Mouse (Mus musculus) embryonic facial prominence, embryonic 13.5 days (tissue): Measurements from ENCODE around the gene Tob2. TPM values are rescaled to one million over a fixed set of nuclear protein-coding genes. Genes with fewer than 3 reads are reported as not detected.

ENCODE experiments used
- ATAC-seq: fragments of 200-750 bp; cut with Nextera tagmentation; 2 replicates; pipeline ENCODE4 v1.8.0; 2017; ENCODE audit warnings: low read depth; ENCODE audit not compliant: insufficient number of reproducible peaks, insufficient read depth, low FRiP score, low TSS enrichment
- H3K27ac ChIP-seq: fragments of 300-500 bp; sonication (generic); 2 replicates; pipeline ENCODE4 v1.5.1; 2015; ENCODE audit warnings: moderate library complexity, mild to moderate bottlenecking, inconsistent platforms
- H3K27me3 ChIP-seq: fragments of 300-500 bp; sonication (generic); 2 replicates; pipeline ENCODE4 v1.6.1; 2015; ENCODE audit warnings: mild to moderate bottlenecking, inconsistent platforms
- H3K36me3 ChIP-seq: fragments of 300-500 bp; sonication (generic); 2 replicates; pipeline ENCODE4 v1.6.1; 2015; ENCODE audit warnings: mild to moderate bottlenecking, inconsistent platforms
- H3K4me1 ChIP-seq: fragments of 300-500 bp; sonication (generic); 2 replicates; pipeline ENCODE4 v1.6.1; 2015; ENCODE audit warnings: inconsistent platforms
- H3K4me2 ChIP-seq: fragments of 300-500 bp; sonication (generic); 2 replicates; pipeline ENCODE4 v1.6.1; 2015; ENCODE audit warnings: moderate library complexity, mild to moderate bottlenecking, inconsistent platforms
- H3K4me3 ChIP-seq: fragments of 300-500 bp; sonication (generic); 2 replicates; pipeline ENCODE4 v1.5.1; 2015; ENCODE audit warnings: mild to moderate bottlenecking, inconsistent platforms
- H3K9ac ChIP-seq: fragments of 300-500 bp; sonication (generic); 2 replicates; pipeline ENCODE4 v1.6.1; 2015; ENCODE audit warnings: mild to moderate bottlenecking, inconsistent platforms
- H3K9me3 ChIP-seq: fragments of 300-500 bp; sonication (generic); 2 replicates; pipeline ENCODE4 v1.6.1; 2016; ENCODE audit warnings: inconsistent platforms
- WGBS: fragments of 180-500 bp; shearing (Covaris S2); methylation state at CpG from one replicate; pipeline ENCODE4 v1.1.7; 2015; ENCODE audit warnings: mixed read lengths; 5-methylcytosine and 5-hydroxymethylcytosine counted together
- polyA plus RNA-seq: library from polyadenylated mRNA; unstranded; fragments of >200 nt; fragmentation: Nextera tagmentation; extraction: Ambion mirVana; gene quantifications from 2 replicates; pipeline ENCODE4 v1.2.1, GENCODE M21; 2015

Gene Tob2
- polyA plus RNA-seq, 1 experiment from 2014 or later, result 25.6 TPM

- Histone ChIP-seq H3K4me1 (no peaks in the 10 kb centered on the region), H3K9ac (no peak overlapping the region), H3K4me3 (no peak overlapping the region), H3K27me3 (no peaks in the 10 kb centered on the region), H3K36me3 (peaks cover 45% of the 10 kb centered on the region), H3K9me3 (no peaks in the 10 kb centered on the region), H3K27ac (no peak overlapping the region), H3K4me2 (no peak overlapping the region)
- ATAC-seq, result no peak
- WGBS, result 89% methylated on average over 6 of the region's 6 CpGs
These were observed 28.4 kb upstream of the Tob2 start for GRCm38 (mm10) chr15:81886795-81887550.

GRCm38 (mm10) chr15:81885418-81885934 is 26.9 kb upstream of the Tob2 start:
- H3K9ac ChIP-seq, result no peak overlapping the region
- no peak for ATAC-seq
- no peak overlapping the region for H3K4me2 ChIP-seq
- no peak overlapping the region for H3K4me3 ChIP-seq
- H3K9me3 ChIP-seq, result no peaks in the 10 kb centered on the region
- WGBS, result 82% methylated on average over 3 of the region's 3 CpGs
- H3K27ac ChIP-seq, result no peak overlapping the region
- H3K36me3 ChIP-seq, result peaks cover 32% of the 10 kb centered on the region
- no peaks in the 10 kb centered on the region for H3K4me1 ChIP-seq
- no peaks in the 10 kb centered on the region for H3K27me3 ChIP-seq

DNA sequence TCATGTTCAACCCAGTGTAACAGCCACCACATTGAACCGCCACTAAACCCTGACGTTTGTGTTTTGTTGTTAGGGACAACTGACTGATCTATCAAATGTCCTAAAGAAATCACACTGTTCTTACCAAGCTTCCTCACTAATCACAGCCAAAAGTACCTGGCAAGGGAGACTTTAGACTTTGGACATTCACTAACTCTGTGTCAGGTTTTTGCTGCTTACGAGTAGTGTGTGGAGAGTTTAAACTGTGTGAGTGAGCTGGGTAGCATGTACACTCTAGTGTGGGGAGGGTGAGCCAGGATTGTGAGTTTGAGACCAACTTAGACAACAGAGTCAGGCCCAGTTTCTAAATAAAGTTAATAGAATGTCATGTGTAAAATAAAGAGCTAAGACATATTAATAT is 23.8 kb upstream of the Tob2 start:
- Histone ChIP-seq H3K4me1 (peaks cover 6% of the 10 kb centered on the region; the same call in 1 of the 2 replicates), H3K27me3 (no peaks in the 10 kb centered on the region), H3K9ac (no peak overlapping the region), H3K4me2 (no peak overlapping the region), H3K36me3 (0 out of 2 replicates have a peak, but pooled peaks cover 2% of the 10 kb centered on the region), H3K4me3 (no peak overlapping the region), H3K27ac (no peak overlapping the region), H3K9me3 (no peaks in the 10 kb centered on the region)
- WGBS, result 95% methylated on average over 3 of the region's 3 CpGs
- ATAC-seq, result no peak

DNA sequence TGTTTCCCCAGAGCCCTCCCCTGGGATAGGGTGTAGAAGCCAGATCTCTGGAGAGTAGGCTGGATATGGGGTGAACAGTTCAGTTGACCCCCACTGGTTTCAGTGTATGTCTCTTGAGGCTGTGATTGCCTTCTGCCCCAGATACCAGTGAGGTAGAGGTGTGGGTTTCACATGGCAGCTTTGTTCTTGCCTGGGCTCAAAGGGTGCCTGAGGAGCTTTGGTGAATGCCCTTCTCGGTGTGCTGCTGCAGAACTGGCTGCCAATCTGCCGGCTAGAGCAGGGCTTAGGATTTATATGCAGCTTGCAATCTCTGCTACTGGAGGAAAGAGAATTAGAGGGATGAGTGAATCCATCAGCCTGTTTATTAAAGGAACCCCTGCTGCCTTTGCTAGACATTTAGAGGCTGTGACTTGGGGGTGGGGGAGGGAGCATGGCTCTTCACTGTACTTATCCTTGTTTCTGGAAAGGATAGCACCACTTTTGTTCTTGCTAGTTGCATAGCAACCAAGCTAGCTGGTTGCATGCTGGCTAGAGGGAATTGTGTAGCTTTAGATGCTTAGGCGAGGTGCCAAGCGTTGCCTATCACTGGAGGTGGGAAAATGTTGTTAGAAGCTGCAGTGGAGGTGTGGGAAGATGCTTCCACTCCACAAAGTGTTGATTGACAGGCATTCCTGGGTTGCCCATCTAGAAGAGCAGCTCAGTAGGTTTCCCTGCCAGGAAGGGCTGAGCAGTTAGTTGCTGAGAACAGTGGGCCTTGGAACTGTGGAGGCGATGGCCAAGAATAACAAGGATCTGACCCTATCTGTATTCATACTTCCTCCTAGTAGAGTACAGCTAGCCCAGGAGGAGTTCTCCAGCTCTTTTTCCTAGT is 21.2 kb upstream of the Tob2 start:
- H3K27me3 ChIP-seq, result no peaks in the 10 kb centered on the region
- H3K27ac ChIP-seq, result no peak overlapping the region
- no peak overlapping the region for H3K4me3 ChIP-seq
- H3K4me2 ChIP-seq, result no peak overlapping the region
- no peak for ATAC-seq
- no peaks in the 10 kb centered on the region for H3K9me3 ChIP-seq
- no peak overlapping the region for H3K9ac ChIP-seq
- WGBS, result 75% methylated on average over 5 of the region's 5 CpGs
- H3K4me1 ChIP-seq, result peaks cover 8% of the 10 kb centered on the region; the same call in 1 of the 2 replicates
- no peaks in the 10 kb centered on the region for H3K36me3 ChIP-seq

- peak within 1 kb of the TSS; percentile 98 for H3K27ac ChIP-seq
- ATAC-seq, result peak; percentile 80
- H3K36me3 ChIP-seq, result peaks cover 32% of the 10 kb centered on the region
- no peaks in the 10 kb centered on the region for H3K27me3 ChIP-seq
- H3K4me2 ChIP-seq, result peak within 1 kb of the TSS; percentile 83
- WGBS, result under 1% methylated on average over 53 of the region's 53 CpGs
- peak within 1 kb of the TSS; percentile 86 for H3K9ac ChIP-seq
- H3K4me3 ChIP-seq, result peak within 1 kb of the TSS; percentile 95
- H3K9me3 ChIP-seq, result no peaks in the 10 kb centered on the region
- H3K4me1 ChIP-seq, result peaks cover 25% of the 10 kb centered on the region
These were observed 13.9 kb upstream of the Tob2 start, which contains the start of gene Aco2 for GRCm38 (mm10) chr15:81872262-81873136. Gene Aco2 (plus strand): TSS chr15:81872309.

DNA sequence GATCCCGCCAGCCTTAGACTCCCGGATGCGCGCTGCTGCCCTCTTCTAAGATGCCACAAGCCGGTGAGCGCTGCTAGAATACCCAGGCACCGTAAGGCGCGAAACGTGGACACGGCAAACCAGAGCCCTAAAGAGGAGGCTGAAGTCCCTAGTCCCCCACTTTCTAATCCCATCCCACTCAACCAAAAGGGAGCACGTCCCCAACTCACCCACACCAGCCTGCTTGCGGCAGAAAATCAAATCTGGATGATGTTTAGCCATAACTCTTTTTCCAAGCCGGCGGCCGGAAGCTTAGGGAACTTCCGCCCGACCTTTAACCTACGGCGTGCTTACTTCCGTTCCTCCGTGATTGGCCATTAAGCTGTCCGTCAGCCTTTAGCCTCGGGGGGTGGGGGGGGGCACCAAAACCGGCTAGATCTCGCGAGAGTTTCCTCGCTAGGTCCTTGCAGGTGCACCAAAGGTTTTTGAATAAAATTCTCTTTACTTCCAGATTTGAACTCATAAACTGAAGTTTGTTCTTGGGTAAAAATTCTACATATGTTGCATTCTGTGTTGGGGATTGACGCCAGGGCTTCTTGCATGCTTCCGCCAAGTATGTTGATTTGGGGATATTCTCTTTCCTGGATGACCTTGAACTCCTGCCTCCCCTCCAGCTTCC is 13.1 kb upstream of the Tob2 start, which contains the start of gene Phf5a:
Phf5a (minus strand) TSS at position 308 of the 658 bp plus-strand sequence.
- ATAC-seq, result peak; percentile 85
- peak within 1 kb of the TSS; percentile 86 for H3K9ac ChIP-seq
- peak within 1 kb of the TSS; percentile 95 for H3K4me3 ChIP-seq

DNA sequence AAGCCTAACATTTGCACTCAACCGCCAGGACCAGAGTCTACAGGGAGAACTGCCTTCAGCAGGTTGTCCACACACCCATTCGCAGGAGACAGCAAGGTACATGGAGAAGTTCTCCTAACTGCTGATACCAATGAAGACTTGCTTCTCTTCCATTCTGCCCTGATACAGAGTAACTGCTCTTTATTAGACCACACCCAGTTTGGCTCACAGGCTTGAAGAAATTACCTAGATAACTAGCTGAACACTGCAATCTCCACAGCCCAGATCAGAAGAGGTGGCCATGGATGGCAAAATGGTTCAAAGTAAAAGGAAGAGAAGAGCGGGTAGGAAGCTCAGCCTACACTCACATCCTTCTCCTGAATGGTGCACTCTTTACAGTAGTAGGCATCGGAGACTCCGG is 11.4 kb upstream of the Tob2 start:
- H3K9ac ChIP-seq, result no peak overlapping the region
- H3K4me2 ChIP-seq, result no peak overlapping the region
- no peaks in the 10 kb centered on the region for H3K9me3 ChIP-seq
- H3K4me3 ChIP-seq, result no peak overlapping the region
- peaks cover 25% of the 10 kb centered on the region for H3K4me1 ChIP-seq
- H3K27ac ChIP-seq, result no peak overlapping the region
- no peaks in the 10 kb centered on the region for H3K27me3 ChIP-seq
- H3K36me3 ChIP-seq, result peaks cover 57% of the 10 kb centered on the region
- 95% methylated on average over 5 of the region's 5 CpGs for WGBS
- no peak for ATAC-seq

More for the DNA sequence above, 13.1 kb upstream of the Tob2 start, which contains the start of gene Phf5a:
- Histone ChIP-seq H3K27me3 (no peaks in the 10 kb centered on the region), H3K27ac (peak within 1 kb of the TSS; percentile 98), H3K36me3 (peaks cover 40% of the 10 kb centered on the region), H3K9me3 (no peaks in the 10 kb centered on the region), H3K4me2 (peak within 1 kb of the TSS; percentile 83), H3K4me1 (peaks cover 25% of the 10 kb centered on the region)
- under 1% methylated on average over 30 of the region's 30 CpGs for WGBS

DNA sequence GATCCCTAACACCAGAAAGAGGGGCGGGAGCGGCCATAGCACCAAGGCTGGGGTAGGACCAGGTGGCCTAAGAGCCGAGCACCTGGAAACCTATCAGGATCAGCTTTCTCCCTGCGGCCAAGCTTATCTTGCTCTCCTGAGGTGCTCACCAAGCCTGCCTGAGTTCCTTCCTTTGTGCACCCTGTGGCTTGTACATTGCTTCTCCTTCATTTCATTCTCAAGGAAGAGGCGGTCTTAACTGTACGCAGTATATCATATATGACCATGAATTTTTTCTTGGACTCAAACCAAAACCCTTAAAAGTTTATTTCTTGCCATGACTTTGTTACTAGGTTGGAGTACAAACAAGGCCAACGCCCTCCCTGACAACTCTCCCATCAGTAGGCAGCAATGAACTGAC is 5.6 kb upstream of the Tob2 start:
- H3K4me1 ChIP-seq, result no peaks in the 10 kb centered on the region
- H3K4me3 ChIP-seq, result no peak overlapping the region
- no peaks in the 10 kb centered on the region for H3K9me3 ChIP-seq
- ATAC-seq, result no peak
- H3K27ac ChIP-seq, result no peak overlapping the region
- no peak overlapping the region; the same call in 1 of the 2 replicates for H3K9ac ChIP-seq
- 91% methylated on average over 7 of the region's 7 CpGs for WGBS
- H3K4me2 ChIP-seq, result no peak overlapping the region
- peaks cover 54% of the 10 kb centered on the region for H3K36me3 ChIP-seq
- no peaks in the 10 kb centered on the region for H3K27me3 ChIP-seq

GRCm38 (mm10) chr15:81860471-81861135 is 2.0 kb upstream of the Tob2 start:
- peak overlapping the region; percentile 89; the same call in 1 of the 2 replicates for H3K4me3 ChIP-seq
- H3K9me3 ChIP-seq, result no peaks in the 10 kb centered on the region
- peak overlapping the region; percentile 80 for H3K27ac ChIP-seq
- no peaks in the 10 kb centered on the region for H3K27me3 ChIP-seq
- 34% methylated on average over 8 of the region's 8 CpGs for WGBS
- H3K4me2 ChIP-seq, result peak overlapping the region; percentile 87
- H3K9ac ChIP-seq, result no peak overlapping the region
- ATAC-seq, result no peak
- peaks cover 7% of the 10 kb centered on the region for H3K4me1 ChIP-seq
- H3K36me3 ChIP-seq, result peaks cover 18% of the 10 kb centered on the region
